19 mouse cellular contexts compared by ENCODE assay signal in genomic region chr7:39789880-39790279, GRCm38 (mm10).
"Had no signal": no experiment of that assay in that cellular context is flagged by ENCODE, and none has a peak within 500 bp of the region (broad histone marks: within the 10 kb centered on the region; RNA-seq: fewer than 3 reads in every experiment).

No protein-coding gene starts in this region.

- ATAC-seq: liver, postnatal 0 days; lung, postnatal 0 days; midbrain, embryonic 16.5 days had no signal

- H3K9me3 ChIP-seq: liver, embryonic 15.5 days; lung, embryonic 15.5 days; neural tube, embryonic 13.5 days; stomach, embryonic 15.5 days had no signal

- H3K36me3 ChIP-seq: liver, embryonic 15.5 days; lung, embryonic 15.5 days; neural tube, embryonic 13.5 days; stomach, embryonic 15.5 days had no signal

- DNase-seq: liver, postnatal 0 days; lung, adult 2 months; lung, postnatal 14 days; lung, postnatal 36 days; midbrain, embryonic 14.5 days; right cerebral cortex, postnatal 14 days; thymus, adult 2 months; thymus, postnatal 25 days; thymus, postnatal 4 days had no signal

- H3K9ac ChIP-seq: liver, embryonic 15.5 days; liver, postnatal 0 days; lung, embryonic 15.5 days; neural tube, embryonic 13.5 days; stomach, embryonic 15.5 days had no signal

- H3K27ac ChIP-seq: liver, embryonic 15.5 days; lung, embryonic 15.5 days; macrophage; neural tube, embryonic 13.5 days; stomach, embryonic 15.5 days; stomach, postnatal 0 days had no signal

- H3K4me1 ChIP-seq: liver, embryonic 15.5 days; lung, embryonic 15.5 days; megakaryocyte, embryonic 14.5 days; neural tube, embryonic 13.5 days; stomach, embryonic 15.5 days had no signal

- H3K4me3 ChIP-seq: liver, embryonic 15.5 days; lung, embryonic 15.5 days; megakaryocyte, embryonic 14.5 days; neural tube, embryonic 13.5 days; stomach, embryonic 15.5 days had no signal

- H3K27me3 ChIP-seq: liver, embryonic 15.5 days; lung, embryonic 15.5 days; megakaryocyte, embryonic 14.5 days; neural tube, embryonic 13.5 days; stomach, embryonic 15.5 days had no signal

- H3K4me2 ChIP-seq: liver, embryonic 15.5 days; lung, embryonic 15.5 days; midbrain, embryonic 11.5 days; neural tube, embryonic 13.5 days; stomach, embryonic 15.5 days had no signal
